Mouse (Mus musculus): ENCODE data around the gene Mettl22. TPM values are rescaled to one million over a fixed set of nuclear protein-coding genes. Genes with fewer than 3 reads are reported as not detected.

Gene Mettl22
- polyA plus RNA-seq, 1 experiment from 2014 or later: 9.3 TPM

DNA sequence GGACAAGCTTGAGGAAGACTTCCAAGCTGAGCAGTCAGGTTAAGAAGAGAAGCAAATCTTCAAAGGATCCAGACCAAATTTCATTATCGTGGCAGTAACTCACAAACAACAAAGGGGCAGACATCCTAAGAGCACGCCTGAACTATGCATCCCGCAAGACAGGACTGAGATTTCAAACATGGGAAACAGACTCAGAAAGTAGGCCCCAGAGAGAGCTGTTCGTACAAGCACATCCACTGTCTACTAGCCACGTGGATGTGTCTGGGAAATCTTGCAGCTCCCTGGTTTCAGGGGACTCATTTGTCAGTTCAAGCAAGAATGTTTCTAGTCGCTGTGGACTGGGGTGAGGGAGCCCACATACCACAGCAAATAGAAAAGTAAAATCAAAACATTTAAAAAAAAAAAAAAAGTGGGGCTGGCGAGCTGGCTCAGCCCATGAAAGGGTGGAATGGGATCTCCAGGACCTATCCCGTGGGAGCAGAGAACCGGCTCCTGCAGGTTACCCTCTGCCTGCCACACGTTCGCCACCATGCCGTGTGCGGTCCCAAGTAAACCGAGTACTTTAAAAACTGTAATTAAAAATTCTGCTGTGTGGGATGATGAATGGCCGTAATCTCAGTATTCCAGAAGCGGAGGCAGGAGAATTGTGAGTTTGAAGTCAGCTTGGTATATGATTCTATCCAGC lies 53.7 kb downstream of the Mettl22 start:
- WGBS: 60% methylated on average over 16 of the region's 16 CpGs
- H3K4me2 ChIP-seq (replicated peaks; ENCODE audit: low read depth): no peak overlapping the region
- DNase-seq (ENCODE audit: low spot score) (no peak), ATAC-seq (ENCODE audit: low FRiP score, low TSS enrichment) (no peak)
- no peak for TF ChIP-seq CTCF (IDR thresholded peaks at IDR 0.05; ENCODE audit: low read depth)
- H3K4me1 ChIP-seq (replicated peaks; ENCODE audit: control insufficient read depth, insufficient read depth): no peaks in the 10 kb centered on the region; the same call in 1 of the 2 replicates
- no peak overlapping the region for H3K9ac ChIP-seq (ENCODE audit: low read length)
- H3K27me3 ChIP-seq (ENCODE audit: control insufficient read depth, insufficient read depth, low read length): no peaks in the 10 kb centered on the region
- H3K27ac ChIP-seq (replicated peaks): 0 out of 2 replicates have a peak overlapping the region, but pooled peaks have one; percentile 30
- no peaks in the 10 kb centered on the region for H3K9me3 ChIP-seq (ENCODE audit: control insufficient read depth, low read length)
- H3K4me3 ChIP-seq (ENCODE audit: low read depth, low read length): no peak overlapping the region
- no peaks in the 10 kb centered on the region for H3K36me3 ChIP-seq (ENCODE audit: control insufficient read depth, insufficient read depth, low read length)

DNA sequence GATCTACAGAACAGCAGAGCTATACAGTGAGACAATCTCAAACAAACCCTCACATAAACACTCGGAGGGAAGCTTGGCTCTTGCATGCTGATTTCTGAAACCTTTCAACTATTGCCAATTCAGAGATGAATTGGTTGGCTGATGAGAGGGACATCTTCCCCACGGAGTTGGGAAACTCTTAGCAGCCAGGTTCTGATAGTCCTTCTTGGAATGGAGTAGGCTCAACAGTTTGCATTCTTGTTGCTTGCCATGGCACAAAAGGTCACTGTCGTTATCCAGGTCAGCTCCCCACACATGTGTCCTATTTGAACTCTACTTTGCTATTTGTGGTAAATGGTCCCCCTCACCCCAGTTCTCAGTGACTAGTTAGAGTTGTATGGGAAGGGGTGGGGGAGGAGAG lies 54.7 kb downstream of the Mettl22 start:
- Histone ChIP-seq H3K4me2 (replicated peaks; ENCODE audit: low read depth) (no peak overlapping the region), H3K4me3 (ENCODE audit: low read depth, low read length) (no peak overlapping the region), H3K27me3 (ENCODE audit: control insufficient read depth, insufficient read depth, low read length) (no peaks in the 10 kb centered on the region), H3K9me3 (ENCODE audit: control insufficient read depth, low read length) (no peaks in the 10 kb centered on the region), H3K9ac (ENCODE audit: low read length) (no peak overlapping the region), H3K27ac (replicated peaks) (no peak overlapping the region), H3K4me1 (replicated peaks; ENCODE audit: control insufficient read depth, insufficient read depth) (no peaks in the 10 kb centered on the region; the same call in 1 of the 2 replicates), H3K36me3 (ENCODE audit: control insufficient read depth, insufficient read depth, low read length) (no peaks in the 10 kb centered on the region)
- no peak for ATAC-seq (ENCODE audit: low FRiP score, low TSS enrichment)
- DNase-seq (ENCODE audit: low spot score): no peak
- 59% methylated on average over 3 of the region's 3 CpGs for WGBS
- TF ChIP-seq EP300 (optimal IDR thresholded peaks at IDR 0.05): no peak
- TF ChIP-seq CTCF (IDR thresholded peaks at IDR 0.05; ENCODE audit: low read depth): no peak

DNA sequence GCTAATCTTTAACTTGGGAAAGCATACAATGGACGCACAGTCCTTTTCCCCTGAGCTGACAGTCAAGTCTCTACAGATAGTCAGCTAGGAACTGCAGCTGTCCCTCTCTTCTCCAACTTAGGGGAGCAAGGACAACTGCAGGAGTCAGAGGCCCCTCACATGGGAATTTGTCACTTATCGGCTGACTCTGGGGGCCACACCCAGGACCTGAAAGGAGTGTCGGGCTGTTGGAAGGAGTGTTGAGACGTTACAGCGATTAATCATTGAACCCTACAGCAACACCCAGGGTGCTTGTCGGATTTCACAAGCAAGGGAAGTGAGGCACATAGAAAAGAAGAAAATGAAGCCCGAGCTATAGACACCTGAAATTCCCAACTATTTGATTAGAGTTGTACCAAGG lies 55.3 kb downstream of the Mettl22 start:
- Histone ChIP-seq H3K27me3 (ENCODE audit: control insufficient read depth, insufficient read depth, low read length) (no peaks in the 10 kb centered on the region), H3K4me2 (replicated peaks; ENCODE audit: low read depth) (no peak overlapping the region), H3K4me1 (replicated peaks; ENCODE audit: control insufficient read depth, insufficient read depth) (no peaks in the 10 kb centered on the region; the same call in 1 of the 2 replicates), H3K36me3 (ENCODE audit: control insufficient read depth, insufficient read depth, low read length) (no peaks in the 10 kb centered on the region), H3K9me3 (ENCODE audit: control insufficient read depth, low read length) (no peaks in the 10 kb centered on the region), H3K9ac (ENCODE audit: low read length) (no peak overlapping the region), H3K4me3 (ENCODE audit: low read depth, low read length) (no peak overlapping the region), H3K27ac (replicated peaks) (no peak overlapping the region)
- DNase-seq (ENCODE audit: low spot score) (no peak), ATAC-seq (ENCODE audit: low FRiP score, low TSS enrichment) (0 out of 2 replicates have a peak, but pooled peaks have one; percentile 16)
- TF ChIP-seq CTCF (IDR thresholded peaks at IDR 0.05; ENCODE audit: low read depth) (no peak), EP300 (optimal IDR thresholded peaks at IDR 0.05) (no peak)
- WGBS: 51% methylated on average over 7 of the region's 7 CpGs

DNA sequence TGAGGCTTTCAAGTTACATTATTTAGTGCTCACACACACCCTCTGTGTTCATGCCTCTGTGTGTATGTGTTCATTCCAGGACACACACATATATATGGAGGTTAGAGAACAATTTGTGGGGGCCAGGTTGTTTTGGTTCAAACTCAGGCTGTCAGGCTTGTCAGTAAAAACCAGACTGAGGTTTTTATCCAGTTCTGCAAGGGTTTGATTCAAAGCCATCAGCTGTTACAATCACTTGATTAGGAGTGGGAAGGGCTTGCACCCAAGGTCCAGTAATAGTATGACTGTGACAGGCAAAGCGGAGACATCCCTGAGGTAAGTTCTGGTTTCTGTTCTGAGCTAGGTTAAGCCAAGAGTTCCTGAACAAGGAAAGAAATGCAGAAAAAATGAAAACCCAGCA lies 58.8 kb downstream of the Mettl22 start:
- H3K9ac ChIP-seq (ENCODE audit: low read length): no peak overlapping the region
- H3K27me3 ChIP-seq (ENCODE audit: control insufficient read depth, insufficient read depth, low read length): no peaks in the 10 kb centered on the region
- ATAC-seq (ENCODE audit: low FRiP score, low TSS enrichment) (no peak), DNase-seq (ENCODE audit: low spot score) (no peak)
- TF ChIP-seq EP300 (optimal IDR thresholded peaks at IDR 0.05): no peak
- TF ChIP-seq CTCF (IDR thresholded peaks at IDR 0.05; ENCODE audit: low read depth): no peak
- H3K27ac ChIP-seq (replicated peaks): no peak overlapping the region
- no peak overlapping the region for H3K4me3 ChIP-seq (ENCODE audit: low read depth, low read length)
- no peaks in the 10 kb centered on the region for H3K4me1 ChIP-seq (replicated peaks; ENCODE audit: control insufficient read depth, insufficient read depth)
- H3K9me3 ChIP-seq (ENCODE audit: control insufficient read depth, low read length): no peaks in the 10 kb centered on the region
- H3K4me2 ChIP-seq (replicated peaks; ENCODE audit: low read depth): no peak overlapping the region
- WGBS: 96% methylated on average over 1 of the region's 1 CpGs
- H3K36me3 ChIP-seq (ENCODE audit: control insufficient read depth, insufficient read depth, low read length): no peaks in the 10 kb centered on the region

DNA sequence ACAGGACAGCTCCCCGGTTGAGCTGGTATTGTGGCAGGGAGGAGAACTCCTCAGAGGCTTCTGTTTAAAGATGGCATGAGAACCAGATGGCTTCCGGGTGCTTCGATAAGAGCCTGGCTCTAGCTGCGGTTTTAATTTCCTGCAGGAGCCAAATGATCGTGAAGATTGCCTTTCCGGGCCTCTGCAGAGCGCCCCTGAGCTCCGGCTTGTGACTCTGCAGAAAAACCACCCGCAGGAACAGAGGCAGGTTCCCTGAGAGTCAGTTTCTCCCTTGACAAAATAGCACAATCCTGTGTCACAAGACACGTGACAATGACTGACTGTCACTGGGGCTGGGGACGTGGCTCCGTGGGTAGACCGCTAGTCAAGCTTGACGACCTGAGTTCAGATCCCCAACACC lies 59.4 kb downstream of the Mettl22 start:
- Histone ChIP-seq H3K27ac (replicated peaks) (no peak overlapping the region), H3K36me3 (ENCODE audit: control insufficient read depth, insufficient read depth, low read length) (no peaks in the 10 kb centered on the region), H3K4me3 (ENCODE audit: low read depth, low read length) (no peak overlapping the region), H3K27me3 (ENCODE audit: control insufficient read depth, insufficient read depth, low read length) (no peaks in the 10 kb centered on the region), H3K4me2 (replicated peaks; ENCODE audit: low read depth) (no peak overlapping the region), H3K4me1 (replicated peaks; ENCODE audit: control insufficient read depth, insufficient read depth) (no peaks in the 10 kb centered on the region), H3K9me3 (ENCODE audit: control insufficient read depth, low read length) (no peaks in the 10 kb centered on the region), H3K9ac (ENCODE audit: low read length) (no peak overlapping the region)
- DNase-seq (ENCODE audit: low spot score) (no peak), ATAC-seq (ENCODE audit: low FRiP score, low TSS enrichment) (no peak)
- TF ChIP-seq EP300 (optimal IDR thresholded peaks at IDR 0.05) (no peak), CTCF (IDR thresholded peaks at IDR 0.05; ENCODE audit: low read depth) (no peak)
- WGBS: 81% methylated on average over 14 of the region's 14 CpGs

DNA sequence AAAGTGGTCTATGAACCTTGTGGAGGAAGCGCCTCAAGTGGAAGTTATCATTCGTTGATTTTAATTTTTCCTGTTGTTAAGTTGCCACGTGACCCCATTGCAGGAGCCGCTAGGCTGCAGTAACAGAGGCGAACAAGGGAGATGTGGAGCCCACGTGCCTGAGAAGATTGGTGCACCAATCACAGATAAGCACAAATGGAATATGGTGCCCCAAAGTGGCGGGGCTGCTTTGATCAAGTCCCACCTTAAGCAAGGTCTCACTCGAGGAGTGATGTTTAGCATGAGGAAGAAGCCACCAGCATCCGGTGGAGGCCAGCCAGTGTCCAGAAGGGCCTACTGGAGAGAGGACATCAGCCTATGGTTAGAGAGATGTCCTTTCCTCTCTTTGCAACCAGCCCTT lies 61.9 kb downstream of the Mettl22 start:
- 86% methylated on average over 9 of the region's 9 CpGs for WGBS

More for the DNA sequence above, 61.9 kb downstream of the Mettl22 start:
- ATAC-seq (ENCODE audit: low FRiP score, low TSS enrichment) (no peak), DNase-seq (ENCODE audit: low spot score) (no peak)
- TF ChIP-seq EP300 (optimal IDR thresholded peaks at IDR 0.05): no peak
- TF ChIP-seq CTCF (IDR thresholded peaks at IDR 0.05; ENCODE audit: low read depth): no peak
- Histone ChIP-seq H3K4me2 (replicated peaks; ENCODE audit: low read depth) (no peak overlapping the region), H3K4me1 (replicated peaks; ENCODE audit: control insufficient read depth, insufficient read depth) (no peaks in the 10 kb centered on the region), H3K4me3 (ENCODE audit: low read depth, low read length) (no peak overlapping the region), H3K9me3 (ENCODE audit: control insufficient read depth, low read length) (no peaks in the 10 kb centered on the region), H3K27me3 (ENCODE audit: control insufficient read depth, insufficient read depth, low read length) (no peaks in the 10 kb centered on the region), H3K36me3 (ENCODE audit: control insufficient read depth, insufficient read depth, low read length) (no peaks in the 10 kb centered on the region), H3K9ac (ENCODE audit: low read length) (no peak overlapping the region), H3K27ac (replicated peaks) (no peak overlapping the region)
